Mouse (Mus musculus) stomach, postnatal 0 days (tissue): ENCODE measurements at regions not wholly inside any gene's neighbourhood (a gene's known extent, or its start where the extent isn't known, plus 50 kb on each side); places are given as distances from the start of the nearest gene placed in this dataset.

Source experiments
- CTCF ChIP-seq: IDR thresholded peaks from 2 replicates; pipeline ENCODE4 v1.5.1; 2016; ENCODE audit warnings: antibody characterized with exemption, low read depth, mild to moderate bottlenecking, moderate library complexity
- EP300 ChIP-seq: optimal IDR thresholded peaks from 2 replicates; pipeline ENCODE3; 2016; ENCODE audit warnings: antibody characterized with exemption

- TF ChIP-seq CTCF (no peak), EP300 (no peak)
Observed at GRCm38 (mm10) chr15:38422741-38423140, 997.4 kb downstream of the 4930447A16Rik start.
